Mouse (Mus musculus): ENCODE measurements at regions not wholly inside any gene's neighbourhood (a gene's known extent, or its start where the extent isn't known, plus 50 kb on each side); places are given as distances from the start of the nearest gene placed in this dataset.
A peak's percentile ranks its signal among the peaks of the same experiment; 100 is the strongest.

GRCm38 (mm10) chr1:107908236-107909063 lies 318.6 kb downstream of the Serpinb8 start:
- DNase-seq (ENCODE audit: low read depth), result no peak

DNA sequence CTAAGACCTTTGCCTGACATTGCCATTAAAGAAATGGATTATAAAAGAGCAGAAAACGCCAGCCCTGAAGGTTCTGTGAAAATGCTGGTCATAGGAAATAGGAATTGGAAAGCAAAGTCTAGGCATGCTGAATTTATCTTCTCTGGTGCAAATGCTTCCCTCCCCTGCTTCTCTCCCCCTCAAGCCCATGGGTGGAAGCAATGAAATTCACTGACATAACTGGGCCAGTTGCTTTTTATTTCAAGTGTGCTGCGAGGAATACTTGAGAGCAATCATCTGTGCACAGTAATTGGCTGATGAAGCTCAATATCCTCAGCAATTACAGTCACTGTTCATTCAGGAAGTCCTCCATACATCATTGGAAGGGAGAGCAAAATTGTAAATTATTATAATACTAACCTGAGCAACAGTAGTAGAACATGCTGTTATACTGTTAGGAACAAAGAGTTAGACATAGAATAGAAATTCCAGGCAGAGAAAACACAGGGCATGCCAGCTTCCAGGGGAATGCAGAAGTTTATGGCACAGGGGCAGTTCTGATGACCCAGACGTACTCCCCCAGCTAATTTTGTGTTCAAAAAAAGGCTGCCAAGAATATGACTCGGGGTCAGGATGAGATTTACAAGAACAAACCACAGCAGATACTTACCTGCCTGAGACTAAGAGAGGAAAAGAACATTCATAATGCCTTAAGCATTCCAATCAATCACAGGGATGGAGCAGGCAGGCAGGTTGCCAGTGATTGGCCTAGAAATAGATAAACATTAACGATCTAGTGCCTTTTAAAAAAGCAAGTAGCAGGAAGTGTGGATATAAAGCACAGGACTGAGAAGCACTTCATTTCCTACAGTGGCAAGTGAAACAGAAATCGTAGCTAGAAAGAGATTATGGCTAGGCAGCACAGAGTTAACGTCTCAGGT lies 325.1 kb downstream of the Serpinb8 start:
- no peak for DNase-seq (ENCODE audit: low read depth)

DNA sequence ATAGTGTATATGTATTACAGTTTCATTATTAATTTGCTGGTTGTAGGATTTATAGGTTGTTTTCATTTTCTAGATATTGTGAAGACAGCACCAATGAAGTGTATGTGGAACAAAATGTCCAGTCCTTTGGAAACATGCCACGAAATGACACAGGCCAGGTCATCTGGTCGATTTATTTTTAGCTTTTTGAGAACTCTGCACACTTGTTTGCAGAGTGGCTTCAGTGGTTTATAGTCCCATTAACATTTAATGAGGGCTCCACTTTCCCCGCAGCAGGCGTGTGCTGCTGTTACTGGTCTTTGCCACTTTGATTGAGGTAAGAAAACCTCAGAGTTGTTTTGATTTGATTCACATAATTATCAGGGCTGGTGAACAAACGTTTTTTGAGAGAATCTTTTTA lies 327.2 kb downstream of the Serpinb8 start:
- DNase-seq (ENCODE audit: low read depth), result no peak

DNA sequence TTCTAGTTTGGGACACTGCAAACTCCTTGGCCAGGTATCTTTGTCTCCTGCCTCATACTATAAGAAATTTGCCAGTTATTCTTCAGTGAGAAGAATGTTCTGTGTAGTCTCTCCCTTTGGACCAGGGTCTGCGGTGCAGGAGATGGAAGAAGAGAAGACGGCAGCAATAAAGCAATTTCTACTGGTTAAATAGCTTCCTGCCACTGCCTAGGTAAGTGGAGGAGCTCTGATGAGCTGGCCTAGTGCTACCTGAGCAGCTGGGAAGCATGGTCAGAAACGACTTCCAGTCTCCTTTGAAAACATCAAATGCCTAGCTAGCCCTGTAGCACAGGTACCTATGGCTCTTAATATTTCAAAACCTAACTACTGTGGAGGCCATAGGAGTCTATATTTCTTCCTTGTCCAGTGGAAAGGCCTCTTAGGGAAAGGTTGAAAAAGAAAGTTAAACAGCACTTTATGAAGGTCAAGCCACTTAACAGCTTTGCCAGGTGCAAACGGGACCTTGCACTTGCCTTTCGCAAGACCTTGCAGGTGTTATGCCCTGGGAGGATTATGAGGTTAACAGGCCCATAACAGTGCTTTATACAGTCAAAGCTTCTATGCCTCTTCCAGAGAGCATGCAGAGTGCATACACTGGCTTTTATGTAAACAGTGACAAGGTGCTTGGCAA lies 351.9 kb downstream of the Serpinb8 start:
- no peak for DNase-seq (ENCODE audit: low read depth)

- DNase-seq (ENCODE audit: low read depth), result no peak
Measured at GRCm38 (mm10) chr1:107946204-107946939, 356.6 kb downstream of the Serpinb8 start.

DNA sequence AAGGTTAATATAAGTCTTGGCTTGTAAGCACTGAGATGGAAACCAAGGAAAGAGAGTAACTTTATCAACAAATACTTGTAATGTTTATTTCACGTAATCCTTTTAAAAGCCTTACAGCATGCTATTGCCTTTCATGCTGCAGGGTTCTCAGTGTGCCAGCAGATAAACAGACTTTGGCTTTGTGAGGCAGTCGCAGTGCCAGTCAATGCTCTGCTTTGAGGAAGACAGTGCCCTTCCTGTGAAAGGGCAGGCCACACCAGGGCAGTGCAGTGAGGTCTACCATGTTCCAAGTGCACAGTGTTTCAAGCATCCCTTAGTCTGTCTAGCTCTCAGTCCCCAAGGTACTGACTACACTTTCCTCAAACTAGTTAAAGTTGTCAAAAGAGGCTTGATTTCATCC lies 360.6 kb downstream of the Serpinb8 start:
- DNase-seq (ENCODE audit: low read depth), result no peak

DNA sequence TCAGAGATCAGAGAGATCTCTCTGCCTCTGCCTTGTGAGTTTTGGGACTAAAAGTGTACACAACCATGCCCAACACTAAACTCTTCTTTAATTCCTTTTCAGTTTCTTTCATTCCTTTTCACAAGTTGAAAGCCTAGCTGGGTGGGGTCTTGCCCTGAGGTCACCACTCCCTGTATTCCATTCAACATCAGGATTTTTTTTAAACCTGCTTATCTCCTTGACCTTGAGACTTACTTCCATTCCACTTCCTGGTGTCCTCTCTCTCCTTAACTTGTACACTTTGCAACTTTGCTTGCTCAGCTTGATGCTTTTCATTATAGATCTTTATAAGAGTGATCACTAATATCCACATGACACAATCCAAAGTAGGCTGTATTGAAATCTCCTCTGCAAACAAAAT lies 371.2 kb downstream of the Serpinb8 start:
- DNase-seq (ENCODE audit: low read depth), result no peak

DNA sequence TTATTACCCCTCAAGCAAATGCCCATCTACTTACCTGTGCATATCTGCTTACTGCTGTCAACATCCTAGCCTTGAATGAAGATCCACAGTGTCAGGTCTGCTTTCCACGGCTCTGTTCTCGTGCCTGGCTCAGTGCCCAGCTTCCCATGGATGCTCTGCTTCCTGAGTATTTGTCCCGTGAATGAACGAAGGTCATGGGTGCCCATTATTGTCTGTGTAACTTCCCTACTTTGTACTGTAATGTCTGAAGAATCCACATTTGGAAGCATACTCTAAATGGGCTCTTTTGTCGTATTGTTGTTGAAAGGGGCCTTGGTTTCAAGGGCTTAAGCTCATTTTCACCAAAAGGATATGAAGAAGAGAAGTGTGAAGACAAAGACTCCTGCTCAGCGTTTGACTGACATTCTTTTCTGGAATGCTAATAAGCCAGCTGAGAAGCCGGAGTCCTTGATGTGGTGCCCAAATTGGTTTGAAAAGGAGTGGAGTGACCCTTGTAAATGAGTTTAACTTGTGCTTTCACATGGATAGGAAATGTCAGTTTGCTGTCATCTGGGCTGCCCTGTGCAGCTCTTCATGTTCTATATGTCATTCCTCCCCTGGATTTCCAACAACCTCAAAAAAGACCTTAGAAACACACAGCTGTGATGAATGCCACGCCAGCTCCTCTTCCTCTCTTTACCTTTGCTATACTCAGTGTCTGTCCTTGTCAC lies 386.0 kb downstream of the Serpinb8 start:
- no peak for DNase-seq (ENCODE audit: low read depth)

DNA sequence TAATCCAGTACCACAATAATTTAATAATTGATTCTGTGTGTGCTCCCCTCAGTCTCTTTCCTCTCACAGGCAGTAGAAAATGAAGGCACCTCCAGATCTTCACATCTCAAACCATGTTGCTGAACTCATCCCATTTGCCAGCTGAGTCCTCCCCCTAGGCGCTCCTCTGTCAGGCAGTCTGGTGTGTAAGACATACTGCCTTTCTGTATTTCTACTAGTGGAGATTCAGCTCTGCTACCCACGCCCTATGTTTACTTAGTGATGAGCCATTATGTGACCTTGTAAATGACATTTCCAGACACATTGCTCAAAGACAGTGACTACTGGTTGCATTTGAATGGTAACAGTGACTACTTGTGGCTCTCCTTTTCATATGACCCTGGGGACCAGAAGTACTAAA lies 387.9 kb downstream of the Serpinb8 start:
- DNase-seq (ENCODE audit: low read depth), result no peak

DNA sequence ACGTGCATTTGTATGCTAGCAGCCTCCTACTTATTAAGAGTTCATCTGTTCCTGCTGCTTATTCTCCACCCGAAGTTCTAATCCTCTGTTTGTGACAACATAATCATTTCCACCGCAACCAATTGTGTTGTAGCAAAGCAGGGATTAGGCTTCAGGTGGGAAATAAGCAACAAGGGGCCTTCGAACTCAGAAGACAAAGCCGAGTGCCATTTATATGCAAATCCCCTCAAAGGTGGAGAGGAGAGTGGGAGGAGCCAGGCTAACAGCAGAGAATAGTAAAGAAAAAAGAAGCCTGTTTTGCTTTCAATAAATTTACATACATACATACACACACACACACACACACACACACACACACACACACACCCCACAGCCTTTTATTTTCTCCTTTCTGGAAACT lies 388.6 kb downstream of the Serpinb8 start:
- no peak for DNase-seq (ENCODE audit: low read depth)

- no peak for DNase-seq (ENCODE audit: low read depth)
Measured at GRCm38 (mm10) chr1:107985646-107986045, 395.8 kb downstream of the Serpinb8 start.

DNA sequence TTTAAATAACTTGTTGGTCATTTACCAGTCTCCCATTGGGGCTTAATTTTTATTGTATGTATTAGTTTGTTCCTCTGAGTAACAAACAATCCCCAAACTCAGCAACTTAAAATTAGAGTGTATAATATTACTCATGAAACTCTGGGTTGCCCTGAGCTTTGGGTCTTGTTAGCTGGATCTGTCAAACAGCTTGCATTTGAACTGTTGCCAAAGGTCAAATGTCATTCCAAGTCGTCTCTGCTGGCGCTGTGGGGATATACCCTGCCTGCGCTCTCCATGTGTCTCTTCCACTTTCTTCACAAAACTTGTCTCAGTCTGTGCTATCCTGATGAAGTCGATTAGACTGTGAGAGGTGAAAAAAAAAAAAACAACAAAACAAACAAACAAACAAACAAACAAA lies 398.3 kb downstream of the Serpinb8 start:
- DNase-seq (ENCODE audit: low read depth), result no peak

GRCm38 (mm10) chr1:107993013-107993412 lies 403.2 kb downstream of the Serpinb8 start:
- DNase-seq (ENCODE audit: low read depth), result no peak

- no peak for DNase-seq (ENCODE audit: low read depth)
Measured at GRCm38 (mm10) chr1:108023721-108024353, 434.0 kb downstream of the Serpinb8 start.

GRCm38 (mm10) chr1:108024705-108025104 lies 434.9 kb downstream of the Serpinb8 start:
- no peak for DNase-seq (ENCODE audit: low read depth)

- DNase-seq (ENCODE audit: low read depth), result no peak
Measured at GRCm38 (mm10) chr1:108026461-108026860, 436.7 kb downstream of the Serpinb8 start.

GRCm38 (mm10) chr1:108046194-108046593 lies 456.4 kb downstream of the Serpinb8 start:
- peak; percentile 2 for DNase-seq (ENCODE audit: low read depth)

DNA sequence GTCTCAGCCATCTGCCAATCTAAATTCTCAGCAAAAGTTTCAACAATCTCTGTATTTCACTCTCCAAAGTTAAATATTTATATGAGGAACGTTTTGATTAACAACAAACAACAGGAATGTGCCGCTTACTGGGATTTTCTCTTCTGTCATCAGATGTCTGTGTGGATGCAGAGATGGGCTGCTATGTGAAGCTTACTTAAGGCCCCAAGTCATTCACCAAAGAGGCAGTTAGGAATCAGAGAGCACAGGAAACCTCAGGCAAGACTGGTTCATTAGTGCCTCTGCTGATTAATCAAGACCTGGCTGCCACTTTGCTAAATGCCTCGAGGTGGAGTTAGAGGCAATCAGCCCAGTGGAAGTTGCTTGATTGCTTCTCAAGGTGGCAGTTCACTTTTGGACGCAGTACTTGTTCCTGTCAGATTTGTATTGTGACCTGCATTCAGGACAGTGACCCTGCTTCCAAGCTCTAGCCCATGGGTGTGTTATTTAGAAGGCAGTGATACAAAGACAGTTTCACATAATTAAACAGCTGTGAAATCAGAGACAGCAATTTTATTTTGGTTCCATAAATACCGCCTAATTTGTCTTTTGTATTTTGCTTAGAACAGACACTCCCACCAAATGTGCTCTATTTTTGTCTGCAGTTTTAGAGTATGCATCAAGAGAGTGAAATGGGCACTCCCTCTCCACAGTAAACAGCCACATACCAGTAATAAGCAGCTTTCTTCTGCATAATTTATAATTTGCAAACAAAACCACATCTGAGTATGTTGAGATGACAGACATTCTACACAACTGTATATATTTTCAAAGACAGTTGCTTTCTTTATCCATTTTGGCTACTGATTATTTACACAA lies 457.3 kb downstream of the Serpinb8 start:
- no peak for DNase-seq (ENCODE audit: low read depth)

DNA sequence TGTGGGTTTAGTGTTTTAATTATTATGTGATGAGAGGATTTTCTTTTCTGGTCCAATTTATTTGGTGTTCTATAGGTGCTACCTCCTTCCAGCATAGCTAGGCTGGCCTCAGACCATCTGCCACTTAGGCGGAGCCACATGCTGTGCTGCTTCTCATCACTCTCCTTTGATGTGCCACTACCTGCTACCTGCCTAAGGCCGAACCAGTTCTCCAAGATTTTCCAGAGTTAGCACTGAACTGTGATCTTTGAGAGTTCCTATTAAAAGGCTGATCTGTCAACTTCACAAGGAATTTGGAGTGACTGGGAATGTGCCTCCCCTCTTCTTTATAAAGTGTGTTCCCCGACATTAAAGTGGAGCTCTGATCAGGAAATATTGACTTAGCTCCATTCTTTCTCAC lies 504.8 kb downstream of the Serpinb8 start:
- no peak for DNase-seq (ENCODE audit: low read depth)

DNA sequence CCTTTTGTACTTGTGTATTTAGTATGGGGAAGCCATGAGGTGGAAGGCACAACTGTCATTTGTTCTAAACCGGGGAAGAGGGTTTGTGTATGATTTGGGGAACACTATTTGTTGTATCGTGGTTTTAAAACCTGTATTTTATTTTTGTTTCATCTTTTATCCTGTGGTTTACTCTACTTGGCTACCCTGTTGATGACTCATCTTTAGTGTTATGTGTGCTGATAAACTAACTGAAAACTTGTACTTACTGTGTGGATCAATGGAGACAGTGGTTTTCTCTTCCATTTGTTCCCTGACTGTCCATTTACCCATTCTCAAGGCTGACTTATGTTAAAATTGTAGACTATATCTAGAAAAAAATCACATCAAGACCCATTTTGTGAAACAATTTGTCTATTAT lies 512.8 kb downstream of the Serpinb8 start:
- DNase-seq (ENCODE audit: low read depth), result no peak
